Mouse (Mus musculus) erythroblast, embryonic 14.5 days (primary cell): ENCODE data around the gene Gemin5.

Experiments used
- GATA1 ChIP-seq: IDR thresholded peaks from 2 replicates; pipeline ENCODE4 v1.6.1; 2012; ENCODE audit warnings: low read length, inconsistent platforms, mixed read lengths
- TAL1 ChIP-seq: IDR thresholded peaks from 3 replicates; pipeline ENCODE4 v1.6.1; 2012; ENCODE audit warnings: low read length, inconsistent platforms, mixed read lengths

DNA sequence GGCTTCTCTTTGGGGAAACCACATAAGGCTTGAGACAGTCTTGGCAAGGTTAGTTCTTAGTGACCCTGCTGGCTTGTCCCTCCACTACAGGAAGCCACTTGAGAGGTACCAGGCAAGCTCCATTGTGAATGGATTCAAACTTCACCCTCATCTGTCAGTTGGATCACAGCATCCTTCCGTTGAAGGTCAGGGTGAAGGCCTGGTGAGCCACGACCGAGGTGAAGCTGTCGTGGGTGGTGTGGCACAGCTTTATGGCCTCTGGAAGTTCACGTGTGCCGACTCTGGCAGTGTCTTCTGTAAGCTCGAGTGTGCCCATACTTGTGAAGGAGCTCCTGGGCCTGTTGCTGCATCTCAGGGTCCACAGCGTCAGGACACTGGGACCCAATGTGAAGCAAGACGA lies 47.0 kb downstream of the Gemin5 start:
- no peak for TF ChIP-seq GATA1
- TF ChIP-seq TAL1, result no peak
